Mouse (Mus musculus): Measurements from ENCODE around the gene Ethe1.
A peak's percentile ranks its signal among the peaks of the same experiment; 100 is the strongest.

The Ethe1 gene

DNA sequence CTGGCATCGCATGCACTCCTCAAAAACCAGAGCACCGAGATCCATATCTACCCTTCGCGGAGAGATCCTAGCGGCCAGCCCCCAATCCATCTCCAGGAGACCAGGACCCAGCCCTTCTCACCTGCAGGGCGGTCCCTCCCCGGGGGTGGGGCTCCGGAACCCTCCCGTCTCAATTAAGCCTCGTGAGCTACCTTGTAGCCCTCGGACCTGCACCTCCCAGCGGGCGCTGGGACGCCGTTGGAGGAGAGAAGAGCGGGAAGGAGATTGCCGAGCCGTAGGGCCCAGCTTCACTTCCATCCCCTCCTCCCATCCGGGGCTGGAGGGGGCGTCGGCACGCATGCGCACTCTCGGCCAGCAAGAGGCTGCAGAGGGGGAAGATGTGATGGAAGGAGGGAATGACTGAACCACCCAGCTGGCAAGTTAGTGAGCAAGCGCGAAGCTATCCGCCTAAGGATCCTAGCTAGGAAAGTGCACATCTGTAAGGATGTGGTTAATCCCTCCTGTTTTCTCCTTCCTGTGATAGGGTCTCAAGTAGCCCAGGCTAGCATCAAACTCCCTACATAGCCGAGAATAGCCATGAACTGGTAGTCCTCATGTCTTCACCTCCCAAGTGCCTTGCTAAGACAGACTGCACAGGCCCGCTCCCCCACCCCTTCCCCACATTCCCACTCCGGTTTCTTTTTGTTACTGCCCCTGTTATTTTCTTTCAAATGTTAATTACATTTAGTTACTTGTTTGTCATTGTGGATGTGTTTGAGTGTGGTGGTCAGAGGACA, at the start of gene Ethe1, which contains the start of gene Zfp575:
Gene Ethe1, plus strand, starts transcription at position 214 of the 776 bp plus-strand sequence.
Gene Zfp575, minus strand, starts transcription at position 312 of the 776 bp plus-strand sequence.
- no peak for DNase-seq

DNA sequence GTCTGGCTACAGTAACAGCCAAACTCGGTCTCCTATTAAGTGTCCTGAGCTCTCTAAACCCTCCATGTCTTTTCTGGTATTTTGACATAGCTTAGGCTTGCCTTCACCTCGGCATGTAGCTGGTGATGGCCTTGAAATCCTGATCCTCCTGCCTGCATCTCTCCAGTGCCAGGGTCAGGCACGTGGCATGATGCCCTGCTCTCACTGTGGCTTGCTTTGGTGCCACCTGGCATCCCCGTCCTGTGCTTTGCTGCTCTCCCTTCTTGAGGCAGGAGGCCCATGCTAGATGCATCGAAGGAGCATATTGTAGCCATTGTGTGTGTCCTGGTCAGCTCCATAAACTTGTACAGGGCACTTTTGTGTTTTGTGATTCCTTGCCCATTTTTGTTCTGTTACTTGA, 49.8 kb upstream of the Ethe1 start:
- DNase-seq, result no peak

DNA sequence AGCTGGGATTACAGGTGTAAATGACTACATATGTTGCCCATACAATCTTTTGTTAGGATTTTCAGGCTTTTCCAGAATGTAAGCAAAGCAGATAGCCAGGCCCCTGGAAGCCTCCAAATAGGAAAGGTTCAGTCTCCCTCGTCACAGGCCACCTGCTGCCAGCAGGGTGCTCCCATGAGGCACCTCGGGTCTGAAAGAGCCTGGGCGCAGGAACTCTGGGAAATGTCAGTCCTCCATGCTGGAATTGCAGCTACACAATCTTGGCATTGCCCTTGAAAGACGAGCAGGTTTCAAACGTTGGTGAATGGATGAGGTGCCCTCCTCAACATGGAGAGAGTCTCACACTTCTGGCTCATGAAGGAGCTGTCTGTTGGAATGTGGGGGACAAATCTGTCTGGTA, 49.2 kb upstream of the Ethe1 start:
- no peak for DNase-seq

DNA sequence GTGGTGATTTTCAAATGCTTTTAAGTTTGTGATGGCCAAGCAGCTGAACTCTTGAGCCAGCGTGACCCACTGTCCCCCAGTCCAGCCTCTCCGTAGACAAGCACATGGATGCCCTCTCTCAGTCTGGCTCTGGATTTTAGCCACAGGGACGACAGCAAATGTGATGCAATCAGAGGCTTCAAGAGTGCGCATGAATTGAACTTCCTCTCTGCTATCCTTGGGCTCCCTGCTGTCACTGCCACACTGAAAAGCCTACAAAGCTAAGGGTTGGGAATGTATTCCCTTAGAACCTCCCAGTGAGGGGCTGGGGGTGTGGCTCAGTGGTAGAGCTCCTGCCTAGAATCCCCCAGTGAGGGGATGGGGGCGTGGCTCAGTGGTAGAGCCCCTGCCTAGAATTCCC, 48.6 kb upstream of the Ethe1 start:
- DNase-seq, result no peak

DNA sequence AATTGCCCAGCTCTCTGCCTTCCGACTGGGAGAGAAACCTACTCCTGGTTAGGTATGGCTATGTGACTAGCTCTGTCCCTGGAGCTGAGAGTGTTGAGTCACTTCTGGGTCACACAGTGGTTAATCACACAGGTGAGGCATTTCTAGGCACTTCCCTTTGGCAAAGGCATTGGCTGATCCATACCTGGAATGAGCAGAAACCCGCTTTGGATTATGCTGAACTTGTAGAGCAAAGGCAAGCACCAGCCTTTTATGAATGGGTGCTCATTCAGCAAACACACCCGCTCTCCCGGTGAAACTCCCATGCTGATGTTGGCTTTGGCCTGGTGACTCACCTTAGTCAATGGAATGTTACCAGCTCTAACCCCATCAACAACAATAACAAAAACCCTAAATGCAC, 47.7 kb upstream of the Ethe1 start:
- no peak for DNase-seq

DNA sequence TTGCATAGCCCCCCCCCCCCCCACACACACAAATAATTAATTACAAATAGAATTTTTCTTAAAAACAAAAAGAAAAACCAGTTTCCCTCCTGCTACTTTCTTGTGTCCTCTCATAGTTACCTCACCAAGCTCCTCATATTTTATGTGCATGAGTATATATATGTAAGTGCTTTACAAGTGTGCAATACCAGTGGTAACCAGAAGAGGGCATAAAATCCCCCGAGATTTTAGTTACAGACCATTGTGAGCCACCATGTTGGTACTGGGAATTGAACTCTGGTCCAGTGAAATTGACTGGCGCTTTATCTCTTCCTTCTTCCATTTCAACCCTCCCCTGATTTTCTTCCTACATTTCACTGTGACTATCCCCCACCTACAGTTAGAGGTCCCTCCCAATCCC, 42.8 kb upstream of the Ethe1 start:
- no peak for DNase-seq

DNA sequence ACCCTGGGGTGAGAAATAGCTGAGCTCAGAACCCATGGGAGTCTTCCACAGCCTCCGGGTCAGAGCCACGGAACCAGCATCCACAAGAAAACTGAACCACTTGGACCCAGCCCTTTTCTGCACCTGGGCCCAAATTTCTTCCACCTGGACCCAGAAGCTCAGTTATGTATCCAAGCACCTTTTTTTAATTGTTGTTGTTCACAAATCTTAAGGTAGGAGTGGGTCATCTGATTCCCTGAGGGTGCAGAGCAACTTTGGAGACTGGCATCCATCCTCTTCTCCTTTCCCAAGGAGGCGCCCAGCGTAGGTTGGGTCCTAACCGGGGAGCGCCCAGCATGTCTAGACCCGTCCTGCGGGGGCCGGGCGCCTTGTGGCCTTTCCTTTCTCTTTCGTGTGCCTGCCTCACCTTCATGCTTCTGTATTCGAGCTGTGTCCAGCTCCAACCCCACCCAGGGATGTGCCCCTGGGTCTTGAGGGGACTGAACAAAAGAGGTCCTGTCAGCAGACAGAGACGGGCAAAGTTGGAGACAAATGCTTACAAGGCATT, 41.2 kb upstream of the Ethe1 start, which contains the start of the genes Pinlyp and Xrcc1:
Gene Pinlyp, minus strand, starts transcription at position 51 of the 547 bp plus-strand sequence.
Gene Xrcc1, plus strand, starts transcription at position 222 of the 547 bp plus-strand sequence.
- peak in 1 of 2 experiments; percentile 36 for DNase-seq

DNA sequence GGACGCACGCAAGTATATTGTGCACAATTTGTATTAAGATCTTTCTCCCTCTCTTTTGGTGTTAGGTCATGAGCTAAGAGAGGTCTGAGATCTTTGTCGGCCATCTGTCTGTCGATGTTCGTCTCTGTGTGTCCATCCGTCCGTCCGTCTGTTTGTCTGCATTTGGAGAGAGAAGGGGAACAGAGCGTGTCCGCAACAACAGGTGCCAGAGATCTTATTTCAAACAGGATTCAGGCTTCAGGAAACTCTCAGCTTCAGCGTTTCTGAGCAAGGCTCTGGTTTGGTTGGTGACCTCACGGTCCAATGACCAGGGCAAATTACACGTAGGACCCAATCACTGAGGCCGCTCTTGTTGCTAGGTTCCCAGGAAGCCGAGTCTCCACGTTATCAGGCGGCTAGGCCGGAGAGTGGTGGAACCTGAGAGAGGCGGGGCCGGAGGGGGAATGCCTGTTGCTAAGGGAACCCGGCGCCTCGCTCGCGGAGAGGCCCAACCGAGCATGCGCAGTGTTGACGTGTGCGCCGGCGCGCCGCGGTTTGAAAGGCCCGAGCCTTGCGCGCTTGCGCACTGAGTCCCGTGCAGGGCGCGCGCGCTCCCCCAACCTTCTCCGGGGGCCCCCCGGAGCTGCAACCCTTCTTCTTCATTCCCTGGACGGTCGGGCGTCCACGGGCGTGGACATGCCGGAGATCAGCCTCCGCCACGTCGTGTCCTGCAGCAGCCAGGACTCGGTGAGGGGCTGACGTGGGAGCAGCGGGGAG, 40.5 kb upstream of the Ethe1 start:
- peak; percentile 97 to 98 for DNase-seq

DNA sequence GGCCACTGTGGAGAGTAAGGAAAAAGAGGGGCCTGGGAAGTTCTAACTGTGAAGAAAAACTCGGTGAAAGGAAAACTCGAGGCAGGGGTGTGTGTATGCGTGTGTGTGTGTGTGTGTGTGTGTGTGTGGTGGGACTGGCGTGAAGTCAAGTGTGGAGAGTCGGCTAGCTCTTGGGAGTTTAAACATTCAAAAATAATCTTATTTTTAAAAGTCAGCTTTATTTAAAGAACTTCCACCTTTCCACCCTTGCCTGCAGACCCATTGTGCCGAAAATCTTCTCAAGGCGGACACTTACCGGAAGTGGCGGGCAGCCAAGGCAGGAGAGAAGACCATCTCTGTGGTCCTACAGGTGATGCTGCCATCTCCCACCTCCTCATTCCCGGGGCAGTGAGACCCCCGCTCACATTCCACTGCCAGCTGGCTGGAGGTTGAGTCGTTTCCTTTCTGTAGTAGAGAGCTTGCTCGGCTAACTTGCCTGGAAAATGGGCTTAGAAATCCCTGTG, 39.8 kb upstream of the Ethe1 start:
- DNase-seq, result no peak

DNA sequence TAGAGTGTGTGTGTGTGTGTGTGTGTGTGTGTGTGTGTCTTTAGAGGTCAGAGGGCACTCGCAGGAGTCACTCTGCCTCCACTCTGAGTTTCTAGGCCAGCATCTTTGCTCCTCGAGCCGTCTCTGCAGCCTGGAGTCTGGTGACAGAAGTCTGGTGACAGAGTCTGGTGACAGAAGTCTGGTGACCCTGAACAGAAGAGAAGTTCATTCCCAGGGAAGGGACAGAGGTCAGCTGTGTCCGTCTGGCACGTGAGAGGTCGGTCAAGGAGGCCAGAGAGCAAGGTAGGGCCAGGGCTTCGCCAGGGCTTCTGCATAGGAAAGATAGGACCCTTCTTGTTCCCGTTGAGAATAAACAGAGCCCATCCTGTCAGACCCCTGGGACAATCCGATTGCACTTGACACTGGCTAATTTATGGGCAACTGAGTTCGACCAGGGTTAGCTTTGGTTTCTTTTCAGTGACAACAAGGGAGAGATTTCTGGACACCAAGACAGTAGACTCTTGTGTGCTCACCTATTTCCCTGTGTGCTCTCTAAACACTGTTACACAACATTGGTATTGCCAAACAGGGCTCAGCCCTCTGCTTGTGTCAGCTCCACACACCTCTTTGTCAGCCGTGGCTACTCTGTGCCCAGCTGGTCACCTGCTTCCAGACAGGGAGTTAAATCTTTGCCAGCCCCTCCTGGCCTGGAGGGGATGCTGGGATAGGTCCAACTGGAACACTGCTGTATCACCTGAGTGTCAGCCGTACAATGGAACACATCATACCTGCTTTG, 35.2 kb upstream of the Ethe1 start:
- DNase-seq, result no peak

DNA sequence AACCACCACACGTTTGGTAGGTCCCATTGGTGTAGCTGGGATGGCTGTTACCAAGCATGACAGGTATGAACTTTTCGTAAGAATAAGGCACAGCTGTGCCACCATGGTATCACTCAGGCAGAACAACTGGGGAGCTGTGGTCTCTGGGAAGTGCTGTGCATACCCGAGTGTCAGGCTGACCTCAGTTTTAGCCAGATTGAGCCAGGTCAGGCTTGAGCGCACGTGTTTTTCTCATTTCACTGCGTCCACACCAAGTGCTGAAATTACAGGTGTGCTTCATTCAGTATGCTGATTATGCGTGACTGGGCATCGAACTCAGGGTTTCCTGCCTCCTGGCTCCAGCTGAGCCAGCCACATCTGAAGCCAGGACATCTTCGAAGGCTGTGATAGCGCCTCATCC, 31.6 kb upstream of the Ethe1 start:
- no peak for DNase-seq

DNA sequence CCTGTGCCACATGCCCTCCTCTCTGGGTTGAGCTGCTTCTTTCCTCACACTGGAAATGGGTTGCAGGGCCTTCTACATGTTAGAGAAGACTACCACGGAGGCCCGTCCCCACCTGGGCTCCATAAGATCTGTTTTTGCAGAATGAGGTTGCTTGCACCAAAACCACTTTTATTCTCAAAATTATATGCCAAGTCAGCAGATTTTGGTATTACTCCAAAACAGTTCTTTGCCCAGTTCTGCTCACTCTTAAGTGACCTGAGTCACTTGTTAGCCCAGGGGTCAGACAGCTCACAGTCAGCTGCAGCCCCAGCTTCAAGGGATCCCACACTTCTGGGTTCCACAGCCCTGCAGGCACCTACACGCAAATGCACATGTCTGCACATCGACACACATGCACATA, 25.9 kb upstream of the Ethe1 start:
- DNase-seq, result no peak

DNA sequence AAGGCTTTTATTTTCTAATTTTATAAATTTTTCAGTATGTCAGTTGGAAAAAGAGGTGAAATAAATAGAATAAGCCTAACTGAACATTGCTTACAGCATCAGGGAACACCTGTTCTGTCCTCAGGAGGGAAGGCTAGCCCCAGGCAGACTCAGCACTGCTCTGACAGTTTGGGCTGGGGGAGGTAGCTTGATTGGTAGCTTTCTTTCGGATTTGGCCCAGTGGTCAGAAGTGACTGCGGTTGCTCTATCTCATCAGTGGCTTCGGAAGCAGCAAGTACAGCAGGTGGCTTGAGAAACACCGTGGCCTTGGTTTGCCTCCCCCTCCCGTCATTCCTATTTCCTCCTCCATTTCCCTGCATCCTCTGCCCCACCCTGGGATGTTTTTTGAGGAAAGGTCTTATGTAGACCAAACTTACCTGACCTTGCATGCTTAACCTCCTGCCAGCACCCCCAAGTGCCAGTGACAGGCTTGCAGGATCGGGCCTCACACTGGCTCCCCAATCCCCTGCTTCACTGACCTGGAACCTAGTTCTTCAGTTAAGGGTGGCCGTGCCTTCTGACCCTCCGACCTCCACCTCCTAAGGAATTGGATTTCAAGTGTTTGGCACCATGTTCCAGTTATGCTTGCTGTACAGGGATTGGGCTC, 24.0 kb upstream of the Ethe1 start:
- no peak for DNase-seq

DNA sequence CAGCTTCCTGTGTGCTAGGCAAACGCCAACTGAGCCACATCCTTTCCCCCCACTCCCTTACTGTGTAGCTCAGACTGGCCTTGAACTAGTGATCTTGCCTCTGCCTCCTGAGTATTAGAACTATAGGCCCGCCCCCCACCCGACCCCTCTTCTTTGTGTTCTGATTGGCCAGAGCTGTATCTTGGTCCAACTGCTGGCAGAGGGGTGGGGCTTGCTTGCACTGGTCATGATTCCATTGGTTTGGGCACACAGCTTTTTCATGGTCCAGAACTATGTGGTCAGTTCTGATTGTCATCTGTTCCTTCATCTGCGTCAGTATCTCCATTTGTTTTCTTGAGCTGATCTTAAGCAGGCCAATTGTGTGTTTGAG, 23.5 kb upstream of the Ethe1 start:
- DNase-seq, result no peak

DNA sequence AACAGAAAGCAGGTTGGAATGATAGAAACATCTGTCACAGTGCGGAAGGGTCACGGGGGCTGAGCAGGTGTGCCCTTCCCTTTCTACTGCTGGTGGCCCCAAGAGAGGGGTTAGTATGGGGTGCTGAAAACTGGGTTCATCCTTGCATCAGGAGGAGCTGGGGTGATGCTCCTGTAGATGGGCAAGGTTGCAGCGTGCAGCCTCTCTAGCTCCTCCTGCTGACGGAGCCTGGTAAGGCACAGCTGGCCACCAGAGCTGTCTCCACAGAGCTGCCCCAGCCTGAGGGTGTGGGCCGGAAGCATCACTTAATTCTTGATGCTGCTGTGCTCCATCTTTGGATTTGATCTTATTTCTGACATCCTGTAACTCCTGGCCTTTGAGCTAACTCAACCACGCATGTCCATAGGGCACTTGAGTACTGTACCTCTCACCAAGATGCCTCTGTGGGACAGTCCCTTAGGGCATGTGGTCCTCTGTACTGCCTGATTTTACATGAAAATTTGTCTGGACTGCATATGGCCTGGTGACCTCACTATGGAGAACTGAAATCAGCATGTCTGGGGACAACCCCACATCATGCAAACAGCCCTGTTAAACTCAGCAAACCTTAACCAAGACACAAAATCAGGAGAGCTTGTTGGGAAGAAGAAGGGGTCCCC, 22.6 kb upstream of the Ethe1 start:
- peak; percentile 77 to 89 for DNase-seq

DNA sequence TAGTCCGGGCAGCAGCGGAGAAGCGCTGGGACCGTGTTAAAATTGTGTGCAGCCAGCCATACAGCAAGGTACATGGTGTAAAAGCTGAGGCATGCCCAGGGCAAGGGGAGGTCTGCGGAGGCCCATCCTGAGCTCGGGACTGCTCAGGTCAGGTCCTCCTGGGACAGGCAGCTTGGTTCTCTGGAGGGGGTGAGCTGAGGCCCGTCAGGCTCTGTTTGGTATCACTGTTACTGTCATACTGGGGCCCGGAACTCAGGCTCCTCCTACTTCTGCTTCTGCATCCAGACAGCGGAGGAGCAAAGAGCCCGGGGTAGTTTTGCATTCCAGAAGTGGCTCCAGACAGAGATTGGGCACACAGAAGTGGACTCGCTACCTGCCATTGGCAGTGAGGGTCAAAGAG, 21.7 kb upstream of the Ethe1 start:
- no peak for DNase-seq

DNA sequence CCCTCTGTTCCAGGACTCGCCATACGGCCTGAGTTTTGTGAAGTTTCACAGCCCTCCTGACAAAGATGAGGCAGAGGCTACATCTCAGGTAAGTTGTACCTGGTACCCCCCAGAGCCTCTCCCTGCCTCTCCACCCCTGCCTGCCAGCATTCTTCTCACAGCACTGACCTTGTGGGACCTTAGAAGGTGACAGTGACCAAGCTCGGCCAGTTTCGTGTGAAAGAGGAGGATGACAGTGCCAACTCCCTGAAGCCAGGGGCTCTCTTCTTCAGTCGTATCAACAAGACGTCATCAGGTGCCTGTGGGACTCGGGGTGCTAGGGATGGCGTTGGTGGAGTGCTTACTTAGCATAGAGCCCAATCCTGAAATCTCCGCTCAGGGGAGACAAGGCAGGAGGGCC, 21.1 kb upstream of the Ethe1 start:
- no peak for DNase-seq

DNA sequence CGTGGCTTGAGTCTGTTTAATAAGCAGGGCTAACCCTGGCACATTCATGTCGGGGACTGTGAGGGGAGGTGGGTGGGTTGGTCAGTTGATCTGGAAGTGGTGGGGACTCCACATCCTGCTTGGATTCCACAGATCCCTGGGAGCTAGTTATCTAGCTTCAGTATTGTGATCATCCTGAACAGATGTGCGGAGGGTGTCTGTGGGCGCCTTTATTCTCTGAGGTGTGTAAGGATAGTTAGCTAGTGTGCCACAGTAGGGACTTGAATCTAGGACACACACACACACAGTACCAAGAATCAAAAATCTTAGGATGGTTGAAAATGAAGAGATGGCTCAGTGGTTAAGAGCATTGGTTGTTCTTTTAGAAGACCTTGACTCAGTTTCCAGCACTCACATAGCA, 18.8 kb upstream of the Ethe1 start:
- no peak for DNase-seq

DNA sequence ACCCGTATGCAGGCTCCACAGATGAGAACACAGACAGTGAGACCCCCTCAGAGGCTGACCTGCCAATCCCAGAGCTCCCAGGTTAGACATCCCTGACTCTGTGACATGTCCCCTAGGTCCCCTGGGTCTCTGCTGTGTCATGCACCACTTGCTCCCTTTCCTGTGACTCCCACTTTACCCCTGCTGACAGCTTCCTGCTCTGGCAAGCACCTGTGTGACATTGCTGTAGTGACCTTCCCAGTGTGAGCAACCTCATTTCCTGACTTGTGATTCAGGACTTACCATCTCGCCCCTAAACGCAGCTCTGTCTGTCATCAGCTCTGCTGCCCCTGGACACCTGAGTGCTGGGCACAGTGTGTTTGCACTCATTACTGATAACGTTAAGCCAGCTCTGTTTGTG, 16.3 kb upstream of the Ethe1 start:
- no peak for DNase-seq

DNA sequence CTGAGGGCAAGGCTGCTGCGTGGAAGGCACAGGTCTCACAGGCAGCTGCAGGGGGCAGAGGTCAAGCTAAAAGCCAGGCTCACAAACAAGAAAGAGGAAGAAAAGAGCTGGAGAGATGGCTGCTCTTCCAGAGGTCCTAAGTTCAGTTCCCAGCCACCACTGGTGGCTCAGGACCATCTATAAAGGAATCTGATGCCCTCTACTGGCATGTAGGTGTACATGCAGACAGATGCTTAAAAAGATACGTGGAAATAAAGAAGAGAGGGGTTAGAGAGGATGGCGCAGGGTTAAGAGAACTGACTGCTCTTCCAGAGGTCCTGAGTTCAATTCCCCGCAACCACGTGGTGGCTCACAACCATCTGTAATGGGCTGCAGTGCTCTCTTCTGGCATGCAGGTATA, 14.9 kb upstream of the Ethe1 start:
- no peak for DNase-seq

DNA sequence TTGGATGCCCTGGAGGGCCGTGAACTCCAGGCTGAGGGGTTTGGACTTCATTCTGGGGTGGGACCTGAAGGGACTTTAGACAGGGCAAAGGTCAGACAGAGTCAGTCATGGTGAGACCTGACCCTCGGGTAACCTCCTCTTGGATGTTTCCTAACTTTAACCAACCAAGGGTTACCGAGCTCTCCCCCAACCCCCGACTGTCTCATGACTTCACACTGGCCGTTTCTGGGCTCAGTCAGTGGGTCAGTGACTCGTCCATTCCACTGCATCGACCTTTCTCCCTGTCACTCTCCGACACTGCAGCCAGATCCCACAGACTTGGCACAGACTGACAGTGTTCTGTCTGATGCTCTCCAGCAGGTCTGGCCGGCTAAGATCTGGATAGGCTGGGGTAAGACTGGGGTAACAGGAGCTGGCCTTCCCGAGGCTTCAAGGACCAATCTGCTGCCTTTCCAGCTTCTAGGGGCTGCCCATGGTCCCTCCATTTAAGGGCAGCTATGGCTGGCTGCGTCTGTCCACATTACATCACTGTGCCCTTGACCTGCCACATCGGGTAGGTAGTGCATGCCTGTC, 13.0 kb upstream of the Ethe1 start:
- DNase-seq, result no peak
